Mouse (Mus musculus) common myeloid progenitor, adult 5-6 weeks (primary cell): ENCODE measurements around the gene Dppa3. TPM values are rescaled to one million over a fixed set of nuclear protein-coding genes. Genes with fewer than 3 reads are reported as not detected.
A peak's percentile ranks its signal among the peaks of the same experiment; 100 is the strongest.

Source experiments
- ATAC-seq: replicated peaks from 2 replicates; pipeline ENCODE4 v1.8.0; 2016; ENCODE audit warnings: low read depth, mild to moderate bottlenecking, moderate TSS enrichment, inconsistent platforms; ENCODE audit not compliant: poor library complexity, severe bottlenecking
- total RNA-seq: library from RNA; stranded (forward); fragments of 200-1000, 187-1606 nt; gene quantifications from 2 replicates; pipeline ENCODE4 v1.2.3, GENCODE M21; 2017

Dppa3 gene
- not detected in 2 replicates for total RNA-seq

DNA sequence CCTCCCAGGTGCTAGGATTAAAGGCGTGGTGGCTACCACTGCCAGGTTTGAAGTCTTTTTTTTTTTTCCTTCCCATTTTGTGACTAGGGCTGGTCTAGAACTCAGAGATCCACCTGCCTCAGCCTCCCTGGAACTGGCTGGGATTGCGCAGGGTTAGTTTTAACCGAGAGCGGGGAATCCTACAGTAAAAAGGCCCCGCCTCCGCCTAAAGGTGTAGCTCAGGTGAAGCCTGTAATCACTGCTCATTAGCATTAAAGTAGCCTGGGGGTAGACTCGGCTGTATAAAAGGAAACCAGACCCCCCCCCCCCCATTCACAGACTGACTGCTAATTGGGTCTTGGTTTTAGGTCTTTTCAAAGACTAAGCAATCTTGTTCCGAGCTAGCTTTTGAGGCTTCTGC is at the start of gene Dppa3:
TSS of gene Dppa3 (plus strand) at position 301 of the 400 bp plus-strand sequence.
- ATAC-seq: no peak

DNA sequence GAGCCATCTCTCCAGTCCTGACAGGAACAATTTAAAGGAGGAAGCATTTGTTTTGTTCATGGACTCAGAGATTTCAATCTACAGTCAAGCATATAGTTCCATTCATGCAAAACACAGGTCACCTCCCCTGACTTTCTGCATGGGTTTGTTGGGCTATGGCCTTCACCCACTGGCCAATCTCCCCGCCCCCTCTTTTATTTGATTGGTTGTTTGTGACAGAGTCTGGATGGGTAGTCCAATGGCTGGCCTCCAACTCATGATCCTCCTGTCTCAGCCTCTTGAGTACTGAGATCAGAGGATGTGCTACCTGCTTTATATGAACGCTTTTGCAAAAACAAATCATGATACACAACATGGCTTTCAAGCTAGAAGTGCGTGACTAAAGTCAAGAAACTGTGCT is 49.2 kb upstream of the Dppa3 start:
- no peak for ATAC-seq

DNA sequence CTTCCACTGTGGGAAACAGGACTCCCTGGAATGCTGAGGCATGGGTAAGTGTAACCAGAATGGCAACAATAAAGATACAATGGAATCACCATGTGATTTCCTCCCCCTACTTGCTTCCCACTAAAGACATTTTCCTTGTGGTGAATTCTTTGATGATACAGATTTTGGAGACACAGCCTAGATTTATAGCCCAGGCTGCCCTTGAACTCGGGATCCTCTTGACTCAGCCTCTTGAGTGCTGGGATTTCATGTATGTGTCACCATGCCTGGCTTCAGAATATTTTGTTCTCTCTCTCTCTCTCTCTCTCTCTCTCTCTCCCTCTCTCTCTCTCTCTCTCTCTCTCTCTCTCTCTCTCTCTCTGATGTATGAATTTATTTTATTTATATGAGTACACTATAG is 47.1 kb upstream of the Dppa3 start:
- no peak for ATAC-seq

DNA sequence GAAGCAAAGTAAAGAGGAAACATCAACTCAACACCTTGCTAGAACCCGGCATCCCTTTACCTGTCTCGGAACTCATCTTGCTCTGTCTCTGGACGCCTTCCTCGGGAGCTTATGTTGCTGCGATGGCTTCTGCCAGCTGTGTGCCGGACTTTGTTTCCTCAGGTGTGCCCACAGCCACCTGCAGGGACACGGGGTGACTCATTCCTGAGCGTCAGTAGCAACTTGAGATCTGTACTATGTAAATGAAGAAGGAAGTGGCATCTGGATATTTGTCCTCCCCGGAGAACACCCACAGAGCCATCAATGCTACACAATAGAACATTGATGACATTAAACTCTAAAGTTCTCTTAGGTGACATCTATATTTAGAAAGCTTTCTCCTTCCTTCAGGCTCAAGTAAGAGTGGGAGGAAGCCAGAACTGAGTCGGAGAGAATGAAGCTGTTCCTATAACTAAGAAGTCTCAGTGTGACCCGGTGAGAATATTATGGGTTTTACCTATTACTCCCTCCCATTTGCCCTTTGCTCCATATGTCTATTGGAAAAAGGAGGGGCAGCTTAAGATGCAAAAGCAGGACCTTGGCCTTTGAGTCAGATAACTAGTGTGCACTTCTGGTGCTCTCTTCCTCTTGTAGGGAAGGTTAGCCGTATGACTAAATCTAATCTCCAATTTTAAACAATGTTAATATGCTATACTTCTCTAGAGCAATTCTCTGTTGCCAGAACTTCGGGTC is 35.0 kb upstream of the Dppa3 start:
- no peak for ATAC-seq

DNA sequence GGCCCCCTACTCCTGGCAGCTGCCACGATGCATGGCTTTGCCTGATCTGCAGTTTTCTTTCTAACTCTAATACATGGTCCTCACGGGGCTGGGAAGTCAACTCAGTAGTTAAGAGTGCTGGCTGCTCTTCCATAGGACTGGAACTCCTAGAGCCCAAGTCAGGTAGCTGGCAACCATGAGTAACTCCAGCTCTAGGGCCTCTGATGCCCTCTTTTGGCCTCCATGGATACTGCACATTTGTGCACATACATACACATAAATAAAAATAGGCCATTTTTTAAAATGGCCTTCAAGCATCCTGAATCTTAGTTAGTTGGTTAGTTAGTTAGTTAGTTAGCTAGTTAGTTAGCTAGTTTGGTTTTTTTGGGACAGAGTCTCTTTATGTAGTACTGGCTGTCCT is 33.3 kb upstream of the Dppa3 start:
- 0 out of 2 replicates have a peak, but pooled peaks have one; percentile 31 for ATAC-seq

GRCm38 (mm10) chr6:122595637-122596036 is 30.6 kb upstream of the Dppa3 start:
- peak; percentile 73 for ATAC-seq

DNA sequence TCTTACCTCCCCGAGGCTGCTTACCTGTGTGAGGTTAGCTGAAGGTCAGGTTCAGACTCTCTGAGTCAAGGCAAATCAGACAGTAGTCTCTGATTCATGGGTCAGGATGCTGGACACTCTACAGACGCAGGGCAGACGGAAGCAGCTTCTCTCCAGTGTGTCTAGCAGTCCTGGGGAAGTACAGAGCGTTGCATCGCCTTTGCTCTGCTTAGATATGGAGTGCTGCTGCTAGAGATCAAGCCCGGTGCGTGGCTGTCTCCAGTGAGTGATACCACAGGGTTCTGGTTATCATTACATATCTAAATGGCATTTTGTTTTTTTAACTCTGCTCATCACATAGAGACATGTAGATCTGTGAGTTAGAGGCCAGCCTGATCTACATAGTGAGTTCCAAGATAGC is 29.6 kb upstream of the Dppa3 start:
- no peak for ATAC-seq

DNA sequence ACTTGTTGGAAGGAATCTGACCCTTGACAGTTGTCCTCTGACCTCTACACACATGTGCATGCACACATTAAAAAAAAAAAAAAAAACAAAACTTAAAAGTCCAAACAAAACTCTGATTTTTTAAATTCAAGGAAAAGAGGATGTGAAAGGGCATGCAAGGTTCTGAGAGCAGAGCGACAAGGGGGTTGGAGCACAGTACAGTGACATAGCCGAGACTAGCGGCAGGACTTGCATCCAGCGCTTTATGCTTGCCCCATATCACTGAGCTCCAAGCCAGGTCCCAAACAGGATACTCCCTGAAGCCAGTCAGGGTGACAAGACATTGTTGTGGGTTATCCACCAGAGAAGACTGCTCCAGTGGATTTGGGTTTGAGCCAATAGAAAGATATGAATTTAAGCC is 28.2 kb upstream of the Dppa3 start:
- no peak for ATAC-seq

DNA sequence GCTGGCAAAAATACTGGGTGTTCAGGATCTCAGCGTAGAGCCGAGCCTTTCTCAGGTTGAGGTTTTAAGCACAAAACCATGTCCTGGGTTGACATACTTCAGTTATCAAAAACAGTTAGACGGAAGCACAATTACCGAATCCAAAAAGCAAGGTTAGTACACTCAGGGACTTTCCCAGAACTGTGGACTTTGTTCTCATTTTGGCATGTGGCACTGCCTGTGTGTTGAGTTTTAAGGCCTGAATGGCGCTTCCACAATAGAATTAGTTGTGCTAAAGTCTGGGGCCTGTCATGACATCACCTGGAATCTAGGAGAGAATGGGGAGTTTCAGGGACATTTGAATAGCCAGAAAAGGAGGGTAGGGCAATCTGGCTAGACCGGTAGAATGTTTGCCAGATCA is 27.8 kb upstream of the Dppa3 start:
- ATAC-seq: no peak

- ATAC-seq: no peak
Measured at GRCm38 (mm10) chr6:122599054-122599737, 27.0 kb upstream of the Dppa3 start.

GRCm38 (mm10) chr6:122600066-122600646 is 26.1 kb upstream of the Dppa3 start:
- no peak for ATAC-seq

DNA sequence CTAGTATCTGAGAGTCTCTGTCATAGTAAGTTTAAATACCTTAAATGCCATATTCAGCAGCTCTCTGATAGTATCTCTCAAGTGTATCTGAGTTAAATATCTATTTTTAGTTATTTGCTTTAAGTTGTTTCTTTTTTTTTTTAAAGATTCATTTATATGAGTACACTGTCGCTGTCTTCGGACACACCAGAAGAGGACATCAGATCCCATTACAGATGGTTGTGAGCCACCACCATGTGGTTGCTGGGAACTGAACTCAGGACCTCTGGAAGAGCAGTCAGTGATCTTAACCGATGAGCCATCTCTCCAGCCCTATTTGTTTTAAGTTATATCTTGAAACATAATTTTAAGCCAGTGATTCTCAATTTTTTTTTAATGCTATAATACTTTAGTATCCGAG is 25.2 kb upstream of the Dppa3 start:
- ATAC-seq: no peak

GRCm38 (mm10) chr6:122601615-122602014 is 24.6 kb upstream of the Dppa3 start:
- ATAC-seq: no peak

DNA sequence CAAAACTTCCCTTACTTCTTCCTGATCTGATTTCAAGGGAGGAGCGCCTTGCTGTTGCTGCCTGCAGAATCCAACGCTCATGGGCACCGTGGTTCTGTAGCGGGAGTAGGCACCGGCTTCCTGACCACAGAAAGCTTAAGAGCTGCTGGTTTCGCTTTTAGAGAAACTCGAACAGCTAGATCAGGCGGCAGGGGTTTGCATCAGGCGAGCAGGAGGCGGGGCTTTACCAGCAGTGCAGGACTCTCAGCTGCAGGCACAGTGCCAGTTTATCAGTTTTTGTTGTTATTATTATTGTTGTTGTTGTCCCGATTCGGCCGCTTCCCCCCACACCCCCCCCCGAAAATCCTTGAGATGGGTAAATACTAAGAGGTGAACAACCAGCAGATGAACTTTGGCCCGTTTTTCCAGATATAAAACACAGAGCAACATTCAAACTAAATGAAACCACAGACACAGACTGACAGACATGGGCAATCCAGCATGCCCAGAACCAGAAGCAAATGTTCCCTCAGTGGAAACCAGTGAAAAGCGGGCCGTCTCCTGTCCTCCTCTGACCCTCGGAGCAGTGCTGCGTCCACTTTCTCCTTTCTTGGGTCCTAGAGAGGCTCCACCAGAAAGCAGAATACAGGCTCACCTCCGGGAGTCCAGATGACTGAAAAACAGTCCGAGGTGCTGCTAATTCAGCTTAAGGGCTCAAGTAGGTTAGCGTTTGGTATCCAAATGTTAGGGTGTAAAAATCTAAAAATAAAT is 23.8 kb upstream of the Dppa3 start, which contains the start of gene Apobec1:
TSS of gene Apobec1 (minus strand) at position 203 of the 750 bp plus-strand sequence.
- ATAC-seq: peak; percentile 89

GRCm38 (mm10) chr6:122602992-122603322 is 23.3 kb upstream of the Dppa3 start:
- peak; percentile 15; the same call in 1 of the 2 replicates for ATAC-seq

- ATAC-seq: peak; percentile 26; the same call in 1 of the 2 replicates
Measured at GRCm38 (mm10) chr6:122604260-122604659, 21.9 kb upstream of the Dppa3 start.

DNA sequence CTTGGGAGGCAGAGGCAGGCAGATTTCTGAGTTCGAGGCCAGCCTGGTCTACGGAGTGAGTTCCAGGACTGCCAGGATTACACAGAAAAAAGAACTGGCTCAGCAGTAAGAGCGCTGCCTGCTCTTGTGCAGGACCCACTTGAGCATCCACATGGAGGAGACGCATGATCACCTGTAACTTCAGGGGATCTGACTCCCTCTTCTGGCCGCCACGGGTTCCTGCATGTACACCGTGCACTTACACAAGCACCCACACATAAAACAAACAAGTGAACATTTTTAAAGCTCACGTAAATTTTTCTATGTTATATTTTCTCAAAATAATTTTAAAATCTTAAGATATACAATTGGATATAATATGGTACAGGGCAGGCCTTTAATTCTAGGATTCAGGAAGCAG is 20.7 kb upstream of the Dppa3 start:
- no peak for ATAC-seq

GRCm38 (mm10) chr6:122606661-122607060 is 19.5 kb upstream of the Dppa3 start:
- no peak for ATAC-seq

GRCm38 (mm10) chr6:122607700-122608099 is 18.5 kb upstream of the Dppa3 start:
- no peak for ATAC-seq
